Mouse (Mus musculus) MEL (cell line): ENCODE results near the gene Chil1. TPM values are rescaled to one million over a fixed set of nuclear protein-coding genes. Genes with fewer than 3 reads are reported as not detected.

Experiments used
- DNase-seq: peaks from one replicate; pipeline ENCODE4 v3.0.0; 2011; ENCODE audit warnings: low read depth, low spot score
- H3K27ac ChIP-seq: 2 replicates; pipeline ENCODE4 v1.5.1; 2012; ENCODE audit warnings: low read depth, mild to moderate bottlenecking, control low read depth, low read length, moderate library complexity; ENCODE audit not compliant: control insufficient read depth
- H3K27me3 ChIP-seq, 2 experiments: fragments of 150-350 bp in 1 of 2; sonication (generic) in 1 of 2; 2 replicates each; pipeline ENCODE4 v1.6.1; 2012; ENCODE audit warnings: low read length in 2 of 2, mild to moderate bottlenecking in 2 of 2, improper control_type of control experiment in 1 of 2, moderate library complexity in 1 of 2; ENCODE audit not compliant: insufficient read depth in 2 of 2, control insufficient read depth in 1 of 2
- H3K36me3 ChIP-seq, 2 experiments: 2 replicates each; pipeline ENCODE4 v1.6.1; 2012 to 2014; ENCODE audit warnings: low read length in 2 of 2, improper control_type of control experiment in 1 of 2, inconsistent platforms in 1 of 2, mild to moderate bottlenecking in 1 of 2; ENCODE audit not compliant: insufficient read depth in 2 of 2, control insufficient read depth in 1 of 2
- H3K4me1 ChIP-seq, 2 experiments: fragments of 150-350 bp in 1 of 2; sonication (generic) in 1 of 2; 2 replicates each; pipeline ENCODE4 v1.6.1; 2012; ENCODE audit warnings: low read length in 2 of 2, improper control_type of control experiment in 1 of 2, mild to moderate bottlenecking in 1 of 2; ENCODE audit not compliant: insufficient read depth in 2 of 2, control insufficient read depth in 1 of 2
- H3K4me3 ChIP-seq, 2 experiments: fragments of 150-350 bp in 1 of 2; sonication (generic) in 1 of 2; 2 replicates each; pipeline ENCODE4 v1.5.1; 2012; ENCODE audit warnings: low read depth in 2 of 2, low read length in 2 of 2, mild to moderate bottlenecking in 2 of 2, moderate library complexity in 2 of 2, control low read depth in 1 of 2, improper control_type of control experiment in 1 of 2; ENCODE audit not compliant: control insufficient read depth in 1 of 2, insufficient read depth in 1 of 2
- H3K79me2 ChIP-seq: 2 replicates; pipeline ENCODE4 v1.6.1; 2012; ENCODE audit warnings: mild to moderate bottlenecking, low read length, moderate library complexity; ENCODE audit not compliant: control insufficient read depth, poor library complexity, insufficient read depth
- H3K9ac ChIP-seq: 2 replicates; pipeline ENCODE4 v1.6.1; 2012; ENCODE audit warnings: low read depth, mild to moderate bottlenecking, control low read depth, low read length, moderate library complexity; ENCODE audit not compliant: control insufficient read depth, poor library complexity, severe bottlenecking
- H3K9me3 ChIP-seq: fragments of 150-350 bp; sonication (generic); replicated peaks from 2 replicates; pipeline ENCODE4 v1.6.1; 2012; ENCODE audit warnings: mild to moderate bottlenecking, low read length, improper control_type of control experiment, moderate library complexity; ENCODE audit not compliant: insufficient read depth
- BHLHE40 ChIP-seq: IDR thresholded peaks from 2 replicates; pipeline ENCODE4 v1.6.1; 2012; ENCODE audit warnings: low read depth, mild to moderate bottlenecking, inconsistent platforms, low read length, improper control_type of control experiment, borderline replicate concordance
- CHD2 ChIP-seq: IDR thresholded peaks from 2 replicates; pipeline ENCODE4 v1.6.1; 2011; ENCODE audit warnings: low read length, improper control_type of control experiment
- CTCF ChIP-seq, 3 experiments: IDR thresholded peaks in 2 of 3; conservative IDR thresholded peaks in 1 of 3; 2 replicates each; pipeline ENCODE4 v1.5.1; 2011 to 2012; ENCODE audit warnings: low read length in 3 of 3, low read depth in 2 of 3, mild to moderate bottlenecking in 2 of 3, improper control_type of control experiment in 1 of 3, inconsistent platforms in 1 of 3, mixed read lengths in 1 of 3, moderate library complexity in 1 of 3; ENCODE audit not compliant: control insufficient read depth in 1 of 3, insufficient read depth in 1 of 3, poor library complexity in 1 of 3, severe bottlenecking in 1 of 3
- E2F4 ChIP-seq: IDR thresholded peaks from 2 replicates; pipeline ENCODE4 v1.6.1; 2011; ENCODE audit warnings: low read depth, low read length, improper control_type of control experiment, borderline replicate concordance
- ELF1 ChIP-seq: IDR thresholded peaks from 2 replicates; pipeline ENCODE4 v1.6.1; 2014; ENCODE audit warnings: low read depth, mild to moderate bottlenecking, inconsistent platforms, low read length, improper control_type of control experiment, moderate library complexity
- ETS1 ChIP-seq: IDR thresholded peaks from 2 replicates; pipeline ENCODE4 v1.6.1; 2012; ENCODE audit warnings: low read depth, mild to moderate bottlenecking, inconsistent platforms, low read length, improper control_type of control experiment, moderate library complexity
- GABPA ChIP-seq: IDR thresholded peaks from 2 replicates; pipeline ENCODE4 v1.6.1; 2012; ENCODE audit warnings: low read depth, mild to moderate bottlenecking, inconsistent platforms, low read length, improper control_type of control experiment, moderate library complexity
- GATA1 ChIP-seq: IDR thresholded peaks from 2 replicates; pipeline ENCODE4 v1.6.1; 2011; ENCODE audit warnings: low read depth, low read length, improper control_type of control experiment
- HCFC1 ChIP-seq: IDR thresholded peaks from 2 replicates; pipeline ENCODE4 v1.6.1; 2012; ENCODE audit warnings: low read depth, mild to moderate bottlenecking, inconsistent platforms, low read length, improper control_type of control experiment, moderate library complexity
- JUND ChIP-seq: IDR thresholded peaks from 2 replicates; pipeline ENCODE4 v1.6.1; 2011; ENCODE audit warnings: low read depth, mild to moderate bottlenecking, improper control_type of control experiment, low read length
- KAT2A ChIP-seq: conservative IDR thresholded peaks from 2 replicates; pipeline ENCODE4 v1.6.1; 2012; ENCODE audit warnings: low read depth, low read length, improper control_type of control experiment, inconsistent platforms
- MAFK ChIP-seq: IDR thresholded peaks from 2 replicates; pipeline ENCODE4 v1.6.1; 2011; ENCODE audit warnings: low read depth, mild to moderate bottlenecking, low read length, improper control_type of control experiment, borderline replicate concordance
- MEF2A ChIP-seq: IDR thresholded peaks from 2 replicates; pipeline ENCODE4 v1.6.1; 2014; ENCODE audit warnings: low read depth, mild to moderate bottlenecking, inconsistent platforms, low read length, improper control_type of control experiment; ENCODE audit not compliant: poor library complexity, insufficient replicate concordance, severe bottlenecking; ENCODE audit errors: extremely low read depth
- MYB ChIP-seq: IDR thresholded peaks from 2 replicates; pipeline ENCODE4 v1.6.1; 2011; ENCODE audit warnings: mild to moderate bottlenecking, low read depth, low read length, improper control_type of control experiment
- POLR2A ChIP-seq, 2 experiments: IDR thresholded peaks; 2 replicates each; pipeline ENCODE4 v1.6.1; 2011 to 2012; ENCODE audit warnings: low read length in 2 of 2, mild to moderate bottlenecking in 2 of 2, control low read depth in 1 of 2, improper control_type of control experiment in 1 of 2, low read depth in 1 of 2, moderate library complexity in 1 of 2; ENCODE audit not compliant: control insufficient read depth in 1 of 2, insufficient read depth in 1 of 2, poor library complexity in 1 of 2
- POLR2AphosphoS5 ChIP-seq: IDR thresholded peaks from 2 replicates; pipeline ENCODE4 v1.6.1; 2012; ENCODE audit warnings: low read depth, borderline replicate concordance, mild to moderate bottlenecking, inconsistent platforms, low read length, moderate library complexity, mixed read lengths
- RAD21 ChIP-seq: IDR thresholded peaks from 2 replicates; pipeline ENCODE4 v1.6.1; 2011; ENCODE audit warnings: mild to moderate bottlenecking, low read depth, low read length, improper control_type of control experiment
- RCOR1 ChIP-seq: IDR thresholded peaks from 2 replicates; pipeline ENCODE4 v1.6.1; 2012; ENCODE audit warnings: low read depth, mild to moderate bottlenecking, inconsistent platforms, low read length, improper control_type of control experiment
- SIN3A ChIP-seq: IDR thresholded peaks from 2 replicates; pipeline ENCODE4 v1.6.1; 2012; ENCODE audit warnings: low read length, improper control_type of control experiment, inconsistent platforms
- SMC3 ChIP-seq: IDR thresholded peaks from 2 replicates; pipeline ENCODE4 v1.6.1; 2011; ENCODE audit warnings: low read depth, low read length, improper control_type of control experiment
- TAL1 ChIP-seq: IDR thresholded peaks from 2 replicates; pipeline ENCODE4 v1.6.1; 2012; ENCODE audit warnings: mild to moderate bottlenecking, inconsistent platforms, low read length, moderate library complexity, mixed read lengths
- TBP ChIP-seq: IDR thresholded peaks from 2 replicates; pipeline ENCODE4 v1.8.0; 2011; ENCODE audit warnings: low read depth, low read length, improper control_type of control experiment
- TCF12 ChIP-seq: IDR thresholded peaks from 2 replicates; pipeline ENCODE4 v1.6.1; 2014; ENCODE audit warnings: low read depth, mild to moderate bottlenecking, inconsistent platforms, low read length, improper control_type of control experiment, moderate library complexity
- USF1 ChIP-seq: IDR thresholded peaks from 2 replicates; pipeline ENCODE4 v1.6.1; 2014; ENCODE audit warnings: low read depth, mild to moderate bottlenecking, inconsistent platforms, low read length, improper control_type of control experiment, moderate library complexity
- ZKSCAN1 ChIP-seq: IDR thresholded peaks from 2 replicates; pipeline ENCODE4 v1.6.1; 2012; ENCODE audit warnings: low read depth, mild to moderate bottlenecking, inconsistent platforms, low read length, improper control_type of control experiment, moderate library complexity
- ZMIZ1 ChIP-seq: IDR thresholded peaks from 2 replicates; pipeline ENCODE4 v1.6.1; 2012; ENCODE audit warnings: low read depth, mild to moderate bottlenecking, inconsistent platforms, low read length, improper control_type of control experiment, moderate library complexity
- polyA plus RNA-seq, 2 experiments: library from polyadenylated mRNA; stranded (reverse) in 1 of 2; unstranded in 1 of 2; fragments of >175 nt in 1 of 2; fragments of >200 nt in 1 of 2; gene quantifications; 2 replicates each; pipeline versions ENCODE4 v1.2.1 to v1.2.4; 2012; ENCODE audit warnings: low replicate concordance in 2 of 2, low read depth in 1 of 2; ENCODE audit not compliant: insufficient read length in 2 of 2, insufficient read depth in 1 of 2, missing spikeins in 1 of 2
- total RNA-seq: library from RNA; depleted of rRNA; stranded (reverse); fragments of 300-350 nt; gene quantifications from 2 replicates; pipeline ENCODE4 v1.2.3, GENCODE M21; 2012

Chil1 gene
- total and polyA plus RNA-seq, 3 experiments, result not detected

GRCm38 (mm10) chr1:134210179-134210755 is 28.3 kb downstream of the Chil1 start:
- H3K9me3 ChIP-seq, result no peaks in the 10 kb centered on the region
- H3K4me3 ChIP-seq, result no peak overlapping the region
- no peak overlapping the region for H3K27ac ChIP-seq
- H3K27me3 ChIP-seq, result 0 out of 4 replicates have a peak, but pooled peaks cover 0 to 1% of the 10 kb centered on the region in 2 experiments
- peaks cover 0 to 9% of the 10 kb centered on the region in 2 experiments; a peak in 2 of 4 replicates for H3K36me3 ChIP-seq
- no peak for DNase-seq
- H3K4me1 ChIP-seq, result peaks cover 2 to 25% of the 10 kb centered on the region in 2 experiments; a peak in 3 of 4 replicates
- no peaks in the 10 kb centered on the region for H3K79me2 ChIP-seq
- TF ChIP-seq TAL1, result no peak
- no peak for TF ChIP-seq HCFC1
- TF ChIP-seq JUND, result no peak
- TF ChIP-seq TBP, result no peak
- TF ChIP-seq SIN3A, result no peak
- no peak for TF ChIP-seq E2F4
- TF ChIP-seq BHLHE40, result no peak
- no peak overlapping the region for H3K9ac ChIP-seq

GRCm38 (mm10) chr1:134211043-134211442 is 29.1 kb downstream of the Chil1 start:
- H3K9me3 ChIP-seq, result no peaks in the 10 kb centered on the region
- no peak overlapping the region for H3K9ac ChIP-seq
- H3K4me3 ChIP-seq, result no peak overlapping the region
- H3K36me3 ChIP-seq, result peaks cover 0 to 6% of the 10 kb centered on the region in 2 experiments; a peak in 2 of 4 replicates
- TF ChIP-seq TBP (no peak), ZMIZ1 (no peak), POLR2AphosphoS5 (no peak), POLR2A (IDR thresholded peaks at IDR 0.05; ENCODE audit: control insufficient read depth in 1 of 2, insufficient read depth in 1 of 2, low read depth in 1 of 2, low read length in 2 of 2, poor library complexity in 1 of 2) (no peak), SMC3 (no peak), GATA1 (no peak), TAL1 (no peak), KAT2A (no peak), GABPA (no peak)
- H3K27me3 ChIP-seq, result 0 out of 4 replicates have a peak, but pooled peaks cover 0 to 1% of the 10 kb centered on the region in 2 experiments
- H3K4me1 ChIP-seq, result peaks cover 2 to 18% of the 10 kb centered on the region in 2 experiments; a peak in 3 of 4 replicates
- DNase-seq, result no peak
- no peak overlapping the region for H3K27ac ChIP-seq
- no peaks in the 10 kb centered on the region for H3K79me2 ChIP-seq

- Histone ChIP-seq H3K4me1 (peaks cover 2 to 12% of the 10 kb centered on the region in 2 experiments; a peak in 3 of 4 replicates), H3K36me3 (no peaks in the 10 kb centered on the region; a peak in 1 of 4 replicates), H3K79me2 (no peaks in the 10 kb centered on the region), H3K9ac (no peak overlapping the region), H3K9me3 (no peaks in the 10 kb centered on the region), H3K27ac (no peak overlapping the region), H3K4me3 (no peak overlapping the region), H3K27me3 (0 out of 4 replicates have a peak, but pooled peaks cover 0 to 1% of the 10 kb centered on the region in 2 experiments)
- DNase-seq, result no peak
- TF ChIP-seq ELF1 (no peak), TCF12 (no peak), CTCF (IDR thresholded peaks at IDR 0.05 in 2 of 3, conservative IDR thresholded peaks at IDR 0.05 in 1 of 3; ENCODE audit: control insufficient read depth in 1 of 3, insufficient read depth in 1 of 3, low read depth in 2 of 3, low read length in 3 of 3, poor library complexity in 1 of 3, severe bottlenecking in 1 of 3) (no peak), E2F4 (no peak), RCOR1 (no peak), MYB (no peak), RAD21 (no peak), CHD2 (no peak), ETS1 (no peak), HCFC1 (no peak), MAFK (no peak), USF1 (no peak), MEF2A (no peak), ZKSCAN1 (no peak), TBP (no peak)
Measured at GRCm38 (mm10) chr1:134211631-134212030, 29.7 kb downstream of the Chil1 start.
